Mouse (Mus musculus): ENCODE results near the gene Mast4. TPM values are rescaled to one million over a fixed set of nuclear protein-coding genes. Genes with fewer than 3 reads are reported as not detected.

The Mast4 gene
- polyA plus RNA-seq, 1 experiment, result 6.4 TPM

DNA sequence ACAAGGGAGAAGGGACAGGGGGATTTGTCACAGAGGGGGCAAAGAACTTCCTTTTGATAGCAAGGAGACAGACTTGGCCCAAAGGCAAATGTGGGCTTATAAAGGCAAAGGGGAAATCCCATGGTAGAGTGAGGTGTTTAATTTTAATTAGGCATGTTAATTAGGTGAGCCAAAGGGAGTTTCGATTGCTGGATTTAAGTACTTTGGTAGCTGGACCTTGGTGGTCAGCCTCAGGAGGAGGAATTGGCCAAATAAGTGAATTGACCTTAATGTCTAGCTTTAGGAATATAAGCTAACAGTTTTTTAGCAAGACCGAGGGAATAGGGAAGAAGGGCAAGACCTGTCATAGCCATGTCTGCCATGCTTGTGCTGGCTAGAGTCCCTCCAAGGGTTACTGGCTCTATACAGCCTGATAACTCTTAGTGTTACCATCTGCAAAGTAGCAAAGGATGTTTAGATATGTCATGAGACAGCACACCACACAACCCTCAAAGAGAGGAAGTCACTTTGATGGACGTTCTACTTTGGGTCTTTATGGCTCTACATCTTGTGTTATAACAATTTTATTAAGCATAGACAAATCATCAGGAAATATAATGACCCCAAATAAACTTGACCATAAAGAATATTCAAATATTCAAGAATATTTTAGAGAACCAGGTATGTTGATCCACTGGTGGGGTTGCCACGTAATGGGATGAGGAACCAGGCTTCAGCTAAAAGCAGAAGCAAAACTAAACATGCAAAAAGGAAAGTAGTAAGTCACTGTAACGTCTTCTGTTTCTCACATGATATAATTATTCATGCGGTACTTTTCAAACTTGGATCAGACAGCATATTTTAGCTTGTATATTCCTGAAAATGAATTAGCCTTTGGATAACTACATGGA, 644.9 kb downstream of the Mast4 start:
- WGBS, result 19% methylated on average over 6 of the region's 6 CpGs
- TF ChIP-seq POLR2A (IDR thresholded peaks at IDR 0.05; ENCODE audit: low read depth, low read length) (no peak), CTCF (IDR thresholded peaks at IDR 0.05; ENCODE audit: extremely low read depth, insufficient read depth, insufficient read length, insufficient replicate concordance) (no peak)
- H3K4me3 ChIP-seq (ENCODE audit: extremely low read depth, insufficient read depth, insufficient read length), result no peak overlapping the region
- H3K36me3 ChIP-seq (ENCODE audit: control insufficient read depth, insufficient read depth, low read length), result no peaks in the 10 kb centered on the region
- peak; percentile 44 to 75 for DNase-seq (ENCODE audit: low read depth in 1 of 2, low spot score in 2 of 2)
- H3K4me1 ChIP-seq (ENCODE audit: control insufficient read depth, insufficient read depth, insufficient read length), result peaks cover 37% of the 10 kb centered on the region
- H3K27ac ChIP-seq (ENCODE audit: insufficient read depth, low read length), result peak overlapping the region; percentile 76
- H3K27me3 ChIP-seq (ENCODE audit: control insufficient read depth, insufficient read depth, low read length), result no peaks in the 10 kb centered on the region

DNA sequence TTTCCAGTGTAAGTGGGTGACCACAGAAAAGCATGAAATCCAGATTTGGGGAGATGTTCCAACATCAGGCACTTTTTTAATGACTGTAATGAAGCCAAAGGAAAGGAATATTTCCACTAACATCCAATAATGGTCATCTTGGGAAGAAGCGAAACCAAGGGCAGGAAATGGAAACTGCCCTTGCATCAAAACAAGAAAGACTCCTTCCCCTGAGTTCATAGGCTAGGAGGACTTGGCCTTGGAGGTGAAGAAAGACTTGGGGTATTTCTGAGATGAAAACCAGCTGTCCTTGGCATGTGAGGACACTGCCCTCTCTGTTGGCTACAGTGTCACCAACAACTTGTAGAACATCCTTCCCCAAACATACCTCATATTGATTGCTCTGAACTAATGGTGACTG, 646.2 kb downstream of the Mast4 start:
- peak overlapping the region; percentile 43 for H3K27ac ChIP-seq (ENCODE audit: insufficient read depth, low read length)
- no peaks in the 10 kb centered on the region for H3K27me3 ChIP-seq (ENCODE audit: control insufficient read depth, insufficient read depth, low read length)
- TF ChIP-seq POLR2A (IDR thresholded peaks at IDR 0.05; ENCODE audit: low read depth, low read length) (no peak), CTCF (IDR thresholded peaks at IDR 0.05; ENCODE audit: extremely low read depth, insufficient read depth, insufficient read length, insufficient replicate concordance) (no peak)
- DNase-seq (ENCODE audit: low read depth in 1 of 2, low spot score in 2 of 2), result no peak
- H3K4me1 ChIP-seq (ENCODE audit: control insufficient read depth, insufficient read depth, insufficient read length), result peaks cover 42% of the 10 kb centered on the region
- no peaks in the 10 kb centered on the region for H3K36me3 ChIP-seq (ENCODE audit: control insufficient read depth, insufficient read depth, low read length)
- H3K4me3 ChIP-seq (ENCODE audit: extremely low read depth, insufficient read depth, insufficient read length), result no peak overlapping the region
- WGBS, result 60% methylated on average over 1 of the region's 1 CpGs

DNA sequence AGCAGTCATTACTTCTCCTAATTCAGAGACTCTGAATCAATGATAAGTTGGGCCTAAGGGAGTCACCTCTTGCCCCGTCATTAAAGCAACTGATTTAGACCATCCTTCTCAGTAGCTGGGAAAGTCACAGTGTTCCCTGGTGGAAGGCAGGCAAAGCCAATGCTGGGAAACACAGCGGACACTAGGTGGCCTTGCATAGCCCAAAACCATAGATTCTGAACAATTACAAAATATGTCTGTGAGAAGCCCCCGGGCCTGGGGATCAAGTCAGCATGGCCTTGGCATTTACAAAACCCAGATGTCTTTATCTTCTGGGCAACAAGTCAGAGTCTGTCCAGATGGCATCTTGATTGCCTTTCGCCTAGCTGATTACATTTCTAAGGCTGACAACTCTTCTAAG, 649.4 kb downstream of the Mast4 start:
- TF ChIP-seq CTCF (IDR thresholded peaks at IDR 0.05; ENCODE audit: extremely low read depth, insufficient read depth, insufficient read length, insufficient replicate concordance) (no peak), POLR2A (IDR thresholded peaks at IDR 0.05; ENCODE audit: low read depth, low read length) (no peak)
- H3K27ac ChIP-seq (ENCODE audit: insufficient read depth, low read length), result no peak overlapping the region
- WGBS, result 87% methylated on average over 4 of the region's 4 CpGs

More for the DNA sequence above, 649.4 kb downstream of the Mast4 start:
- H3K4me1 ChIP-seq (ENCODE audit: control insufficient read depth, insufficient read depth, insufficient read length), result peaks cover 42% of the 10 kb centered on the region
- no peak for DNase-seq (ENCODE audit: low read depth in 1 of 2, low spot score in 2 of 2)
- no peak overlapping the region for H3K4me3 ChIP-seq (ENCODE audit: extremely low read depth, insufficient read depth, insufficient read length)
- no peaks in the 10 kb centered on the region for H3K27me3 ChIP-seq (ENCODE audit: control insufficient read depth, insufficient read depth, low read length)
- no peaks in the 10 kb centered on the region for H3K36me3 ChIP-seq (ENCODE audit: control insufficient read depth, insufficient read depth, low read length)

All from spleen, adult 2 months (tissue).